ENCODE assay signal across 7 mouse cellular contexts in the genomic region with DNA sequence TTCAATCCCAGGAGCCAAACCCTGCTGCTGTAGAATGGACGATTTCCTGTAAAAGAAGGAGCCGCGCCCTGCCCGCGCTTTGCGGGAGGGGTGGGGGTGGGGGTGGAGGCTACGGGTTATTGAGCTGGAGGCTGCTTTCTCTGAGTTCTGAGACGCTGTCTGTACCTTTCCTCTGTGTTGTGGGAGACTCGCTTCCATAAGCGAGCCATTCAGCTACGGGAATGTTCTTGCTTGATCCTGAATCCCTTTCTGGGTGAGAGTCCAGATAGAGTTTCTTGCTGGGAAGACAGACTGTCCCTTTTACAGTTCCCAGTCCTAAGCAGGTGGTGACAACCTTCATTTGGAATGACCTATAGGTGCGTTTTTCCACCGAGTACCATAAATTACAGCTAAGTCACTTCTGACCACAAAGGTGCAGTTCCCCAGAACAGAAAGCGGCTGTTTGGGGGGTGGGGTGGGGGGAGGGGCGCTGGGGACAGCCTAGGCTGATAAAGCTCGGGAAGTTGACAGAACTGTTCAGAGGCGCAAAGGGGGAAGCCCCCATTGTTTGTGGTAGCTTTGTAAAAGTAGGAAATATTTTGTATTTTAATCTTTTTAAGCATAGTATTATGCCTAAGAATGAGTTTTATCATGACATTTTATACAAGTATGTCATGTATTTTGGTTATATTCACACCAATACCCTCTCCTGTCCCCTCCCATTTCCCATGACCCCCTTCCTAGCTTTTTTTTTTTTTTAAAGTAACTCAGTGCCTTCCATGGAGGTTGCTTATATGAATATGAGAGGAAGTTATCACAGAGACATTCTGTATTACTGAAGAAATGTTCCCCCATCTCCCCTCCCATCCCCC. TPM values are rescaled to one million over a fixed set of nuclear protein-coding genes. Genes with fewer than 3 reads are reported as not detected.
DNase-seq lines count a peak whose midpoint lies in the region; ATAC-seq and TF ChIP-seq lines count a peak whose summit lies in the region.

No protein-coding gene starts in this region.

- H3K4me2 ChIP-seq in heart, embryonic 12.5 days, result peak overlapping the region; percentile 78
- H3K4me2 ChIP-seq in midbrain, embryonic 14.5 days (ENCODE audit: low read length), result peak overlapping the region; percentile 51

- H3K9me3 ChIP-seq in E14TG2a.4 (ENCODE audit: low read length), result no peaks in the 10 kb centered on the region
- H3K9me3 ChIP-seq in heart, embryonic 12.5 days (replicated peaks), result no peaks in the 10 kb centered on the region
- H3K9me3 ChIP-seq in midbrain, embryonic 14.5 days (ENCODE audit: control insufficient read depth, low read length), result no peaks in the 10 kb centered on the region

- H3K27me3 ChIP-seq in E14TG2a.4 (ENCODE audit: insufficient read depth, low read length), result no peaks in the 10 kb centered on the region
- no peaks in the 10 kb centered on the region for H3K27me3 ChIP-seq in heart, embryonic 12.5 days (replicated peaks)
- no peaks in the 10 kb centered on the region for H3K27me3 ChIP-seq in midbrain, embryonic 14.5 days (ENCODE audit: control insufficient read depth, insufficient read depth, low read length)

- intact Hi-C loops in left cerebral cortex, postnatal 36 days (cut with DNase I), result no loop called here

- H3K9ac ChIP-seq in heart, embryonic 12.5 days, result peak overlapping the region; percentile 47
- peak overlapping the region; percentile 13; the same call in 1 of the 2 replicates for H3K9ac ChIP-seq in midbrain, embryonic 14.5 days (replicated peaks; ENCODE audit: low read length)

- H3K4me3 ChIP-seq in E14TG2a.4 (replicated peaks; ENCODE audit: low read length), result peak overlapping the region; percentile 67
- H3K4me3 ChIP-seq in heart, embryonic 12.5 days, result peak overlapping the region; percentile 46
- peak overlapping the region; percentile 15 for H3K4me3 ChIP-seq in midbrain, embryonic 14.5 days (replicated peaks; ENCODE audit: low read depth, low read length)

- ATAC-seq in heart, embryonic 12.5 days (ENCODE audit: insufficient number of reproducible peaks, low FRiP score), result no peak; the same call in 1 of the 2 replicates
- no peak for ATAC-seq in midbrain, embryonic 14.5 days (ENCODE audit: low FRiP score, low TSS enrichment)

- DNase-seq in adipocyte (ENCODE audit: low spot score), result peak; percentile 43
- peak; percentile 51 to 70 for DNase-seq in kidney, postnatal 4 days
- DNase-seq in midbrain, embryonic 14.5 days, result peak; percentile 56
- peak; percentile 71 for DNase-seq in thymus, postnatal 4 days
- DNase-seq in left cerebral cortex, postnatal 36 days (ENCODE audit: low spot score in 2 of 2), result no peak

- TF ChIP-seq CTCF in E14TG2a.4 (conservative IDR thresholded peaks at IDR 0.05; ENCODE audit: low read length), result no peak

- H3K4me1 ChIP-seq in E14TG2a.4 (replicated peaks; ENCODE audit: low read depth, low read length), result peaks cover 80% of the 10 kb centered on the region
- peaks cover 31% of the 10 kb centered on the region for H3K4me1 ChIP-seq in heart, embryonic 12.5 days (replicated peaks)
- peaks cover 9% of the 10 kb centered on the region; the same call in 1 of the 2 replicates for H3K4me1 ChIP-seq in midbrain, embryonic 14.5 days (ENCODE audit: control insufficient read depth, insufficient read depth, low read length)

- no peaks in the 10 kb centered on the region for H3K36me3 ChIP-seq in E14TG2a.4 (ENCODE audit: insufficient read depth, low read length)
- H3K36me3 ChIP-seq in heart, embryonic 12.5 days, result no peaks in the 10 kb centered on the region
- no peaks in the 10 kb centered on the region for H3K36me3 ChIP-seq in midbrain, embryonic 14.5 days (ENCODE audit: control insufficient read depth, insufficient read depth, low read length)

- peak overlapping the region; percentile 89 for H3K27ac ChIP-seq in heart, embryonic 12.5 days (ENCODE audit: poor library complexity, severe bottlenecking)
- 0 out of 2 replicates have a peak overlapping the region, but pooled peaks have one; percentile 5 for H3K27ac ChIP-seq in midbrain, embryonic 14.5 days (replicated peaks; ENCODE audit: low read depth, low read length)

- WGBS in heart, embryonic 12.5 days, result under 1% methylated on average over 17 of the region's 17 CpGs
- WGBS in midbrain, embryonic 14.5 days, result 2% methylated on average over 17 of the region's 17 CpGs

RNA-seq across cellular contexts. Expression of a gene that starts 57.9 kb away (rescaled TPM):
- polyA plus RNA-seq in heart, embryonic 12.5 days (2016; fragmentation: Nextera tagmentation; extraction: Ambion mirVana), result 3.5 and 3.7 TPM in 2 replicates
- 1.8 TPM in 2 replicates for polyA plus RNA-seq in midbrain, embryonic 14.5 days (2014; fragmentation: Nextera tagmentation; extraction: Ambion mirVana)
- 1 to 10 TPM; 2.6 to 2.7 TPM for total RNA-seq in left cerebral cortex, postnatal 36 days (2021)

Comparison
In these comparisons a context has a peak if more than half of its experiments do, and no peak if none do; other contexts are left out.
1. H3K4me3 ChIP-seq: peak in every context shown above with its lines; median percentile 67 in E14TG2a.4; 46 in heart, embryonic 12.5 days; 15 in midbrain, embryonic 14.5 days.
2. DNase-seq: peak in adipocyte (single experiment), kidney, postnatal 4 days (2 of 2), midbrain, embryonic 14.5 days (single experiment) and thymus, postnatal 4 days (single experiment); none in left cerebral cortex, postnatal 36 days (0 of 2).